Mouse (Mus musculus) G1E (cell line): ENCODE data around the gene Sorbs1. TPM values are rescaled to one million over a fixed set of nuclear protein-coding genes. Genes with fewer than 3 reads are reported as not detected.
A peak's percentile ranks its signal among the peaks of the same experiment; 100 is the strongest.

Experiments used
- ATAC-seq: 2 replicates; pipeline ENCODE4 v1.8.0; 2016; ENCODE audit warnings: mild to moderate bottlenecking; ENCODE audit not compliant: insufficient number of reproducible peaks, poor library complexity, low FRiP score, severe bottlenecking; ENCODE audit errors: extremely low read depth
- DNase-seq: peaks from one replicate; pipeline ENCODE4 v3.0.0; 2012; ENCODE audit warnings: low spot score
- H3K27me3 ChIP-seq: 2 replicates; pipeline ENCODE4 v1.6.1; 2012; ENCODE audit warnings: mild to moderate bottlenecking, low read length, inconsistent platforms; ENCODE audit not compliant: insufficient read depth
- H3K36me3 ChIP-seq: replicated peaks from 2 replicates; pipeline ENCODE3; 2012; ENCODE audit warnings: mild to moderate bottlenecking, inconsistent platforms
- H3K4me1 ChIP-seq: 2 replicates; pipeline ENCODE4 v1.6.1; 2012; ENCODE audit warnings: low read depth, low read length, inconsistent platforms, mixed read lengths; ENCODE audit not compliant: insufficient read depth
- H3K4me3 ChIP-seq: 2 replicates; pipeline ENCODE4 v1.5.1; 2012; ENCODE audit warnings: low read depth, mild to moderate bottlenecking, inconsistent platforms, low read length, moderate library complexity, mixed read lengths
- H3K9me3 ChIP-seq: replicated peaks from 2 replicates; pipeline ENCODE4 v1.6.1; 2012; ENCODE audit warnings: inconsistent platforms
- CTCF ChIP-seq: IDR thresholded peaks from 2 replicates; pipeline ENCODE4 v1.5.1; 2012; ENCODE audit warnings: low read depth, low read length, inconsistent platforms, mixed read lengths
- GATA1 ChIP-seq: IDR thresholded peaks from 2 replicates; pipeline ENCODE4 v1.6.1; 2012; ENCODE audit warnings: borderline replicate concordance, low read length, inconsistent platforms, mixed read lengths
- GATA2 ChIP-seq: IDR thresholded peaks from 2 replicates; pipeline ENCODE4 v1.6.1; 2012; ENCODE audit warnings: low read depth, low read length, inconsistent platforms, borderline replicate concordance
- POLR2AphosphoS5 ChIP-seq: IDR thresholded peaks from 2 replicates; pipeline ENCODE4 v1.6.1; 2012; ENCODE audit warnings: low read depth, low read length, inconsistent platforms; ENCODE audit not compliant: insufficient replicate concordance
- TAL1 ChIP-seq: conservative IDR thresholded peaks from 2 replicates; pipeline ENCODE4 v1.6.1; 2012; ENCODE audit warnings: low read depth, low read length, inconsistent platforms, mixed read lengths
- polyA plus RNA-seq: library from polyadenylated mRNA; stranded (reverse); fragments of >175 nt; gene quantifications from 2 replicates; pipeline ENCODE4 v1.2.3, GENCODE M21; 2012
- total RNA-seq, 2 experiments: library from RNA; stranded (forward) in 1 of 2; stranded (reverse) in 1 of 2; fragments of 200-1000 nt in 1 of 2; fragments of >200 nt in 1 of 2; fragmentation: Nextera tagmentation in 1 of 2; gene quantifications; 2 replicates each; pipeline ENCODE4 v1.2.3; 2014 to 2017

Gene Sorbs1
- total and polyA plus RNA-seq, 3 experiments = 9.2 to 64.2 (median 19.2) TPM

- TF ChIP-seq CTCF = no peak
- TF ChIP-seq POLR2AphosphoS5 = no peak
- TF ChIP-seq GATA2 = no peak
- no peak for TF ChIP-seq GATA1
- no peak for TF ChIP-seq TAL1
- Histone ChIP-seq H3K27me3 (no peaks in the 10 kb centered on the region), H3K4me1 (peaks cover 64% of the 10 kb centered on the region), H3K36me3 (peaks cover 8% of the 10 kb centered on the region), H3K4me3 (peak overlapping the region; percentile 48; the same call in 1 of the 2 replicates), H3K9me3 (peaks cover 5% of the 10 kb centered on the region; the same call in 1 of the 2 replicates)
- no peak for ATAC-seq
- DNase-seq = no peak
Observed at GRCm38 (mm10) chr19:40511100-40511439, 2.5 kb downstream of the Sorbs1 start.

- no peak for ATAC-seq
- TF ChIP-seq CTCF (no peak), GATA2 (no peak), POLR2AphosphoS5 (no peak), GATA1 (no peak), TAL1 (no peak)
- no peak for DNase-seq
- Histone ChIP-seq H3K36me3 (peaks cover 8% of the 10 kb centered on the region), H3K27me3 (no peaks in the 10 kb centered on the region), H3K4me3 (peak overlapping the region; percentile 48; the same call in 1 of the 2 replicates), H3K9me3 (peaks cover 5% of the 10 kb centered on the region; the same call in 1 of the 2 replicates), H3K4me1 (peaks cover 61% of the 10 kb centered on the region)
Observed at GRCm38 (mm10) chr19:40510387-40511099, 3.0 kb downstream of the Sorbs1 start.

- TF ChIP-seq GATA1 (no peak), GATA2 (no peak), TAL1 (no peak), POLR2AphosphoS5 (no peak), CTCF (no peak)
- Histone ChIP-seq H3K36me3 (peaks cover 14% of the 10 kb centered on the region), H3K4me1 (peaks cover 54% of the 10 kb centered on the region), H3K27me3 (no peaks in the 10 kb centered on the region), H3K9me3 (peaks cover 5% of the 10 kb centered on the region; the same call in 1 of the 2 replicates), H3K4me3 (no peak overlapping the region; the same call in 1 of the 2 replicates)
- DNase-seq (no peak), ATAC-seq (no peak)
Observed at GRCm38 (mm10) chr19:40509274-40509673, 4.3 kb downstream of the Sorbs1 start.

GRCm38 (mm10) chr19:40508851-40509250 lies 4.7 kb downstream of the Sorbs1 start:
- H3K4me1 ChIP-seq = peaks cover 52% of the 10 kb centered on the region

GRCm38 (mm10) chr19:40506965-40507364 lies 6.6 kb downstream of the Sorbs1 start:
- H3K4me3 ChIP-seq = no peak overlapping the region
- no peaks in the 10 kb centered on the region for H3K27me3 ChIP-seq
- peaks cover 30% of the 10 kb centered on the region for H3K36me3 ChIP-seq
- DNase-seq (no peak), ATAC-seq (no peak)
- TF ChIP-seq CTCF (no peak), POLR2AphosphoS5 (no peak)
- peaks cover 5% of the 10 kb centered on the region; the same call in 1 of the 2 replicates for H3K9me3 ChIP-seq
- H3K4me1 ChIP-seq = peaks cover 40% of the 10 kb centered on the region

More at GRCm38 (mm10) chr19:40508851-40509250, 4.7 kb downstream of the Sorbs1 start:
- Histone ChIP-seq H3K36me3 (peaks cover 15% of the 10 kb centered on the region), H3K9me3 (peaks cover 5% of the 10 kb centered on the region; the same call in 1 of the 2 replicates), H3K27me3 (no peaks in the 10 kb centered on the region), H3K4me3 (no peak overlapping the region; the same call in 1 of the 2 replicates)
- no peak for ATAC-seq
- DNase-seq = no peak
- TF ChIP-seq GATA2 = no peak

GRCm38 (mm10) chr19:40504336-40504735 lies 9.2 kb downstream of the Sorbs1 start:
- TF ChIP-seq GATA2 (no peak), CTCF (no peak), TAL1 (no peak), GATA1 (no peak), POLR2AphosphoS5 (no peak)
- no peak for ATAC-seq
- no peak for DNase-seq

More at GRCm38 (mm10) chr19:40504336-40504735, 9.2 kb downstream of the Sorbs1 start:
- Histone ChIP-seq H3K4me1 (peaks cover 21% of the 10 kb centered on the region), H3K36me3 (peaks cover 56% of the 10 kb centered on the region), H3K4me3 (no peak overlapping the region), H3K9me3 (peaks cover 5% of the 10 kb centered on the region; the same call in 1 of the 2 replicates), H3K27me3 (no peaks in the 10 kb centered on the region)
